Mouse (Mus musculus) limb, embryonic 14.5 days (tissue): ENCODE results near the gene Itgb1bp1. TPM values are rescaled to one million over a fixed set of nuclear protein-coding genes. Genes with fewer than 3 reads are reported as not detected.

Experiments
- ATAC-seq: fragments of 200-750 bp; cut with Nextera tagmentation; 2 replicates; pipeline ENCODE4 v1.8.0; 2017; ENCODE audit warnings: low read depth, moderate number of reproducible peaks, moderate TSS enrichment; ENCODE audit not compliant: low FRiP score
- DNase-seq: peaks from one replicate; pipeline ENCODE4 v3.0.0-alpha.2; 2015; ENCODE audit warnings: low spot score
- H3K27ac ChIP-seq: fragments of 300-500 bp; sonication (generic); replicated peaks from 2 replicates; pipeline ENCODE4 v1.5.1; 2014; ENCODE audit warnings: low read depth, mild to moderate bottlenecking, low read length, moderate library complexity, mixed read lengths
- H3K27me3 ChIP-seq: fragments of 300-500 bp; sonication (generic); 2 replicates; pipeline ENCODE4 v1.6.1; 2014; ENCODE audit warnings: low read length, mixed read lengths; ENCODE audit not compliant: control insufficient read depth, insufficient read depth
- H3K36me3 ChIP-seq: fragments of 300-500 bp; sonication (generic); 2 replicates; pipeline ENCODE4 v1.6.1; 2014; ENCODE audit warnings: mild to moderate bottlenecking, low read length, moderate library complexity, mixed read lengths; ENCODE audit not compliant: control insufficient read depth, insufficient read depth
- H3K4me1 ChIP-seq: fragments of 300-500 bp; sonication (generic); 2 replicates; pipeline ENCODE4 v1.6.1; 2014; ENCODE audit warnings: antibody characterized with exemption, low read length, mixed read lengths; ENCODE audit not compliant: control insufficient read depth, insufficient read depth
- H3K4me2 ChIP-seq: fragments of 300-500 bp; sonication (generic); replicated peaks from 2 replicates; pipeline ENCODE4 v1.6.1; 2014; ENCODE audit warnings: low read depth, mild to moderate bottlenecking, low read length, moderate library complexity; ENCODE audit not compliant: severe bottlenecking
- H3K4me3 ChIP-seq: fragments of 300-500 bp; sonication (generic); replicated peaks from 2 replicates; pipeline ENCODE4 v1.5.1; 2014; ENCODE audit warnings: low read length
- H3K9ac ChIP-seq: fragments of 300-500 bp; sonication (generic); 2 replicates; pipeline ENCODE4 v1.6.1; 2014; ENCODE audit warnings: mild to moderate bottlenecking, low read depth, low read length, moderate library complexity; ENCODE audit not compliant: severe bottlenecking
- H3K9me3 ChIP-seq: fragments of 300-500 bp; sonication (generic); 2 replicates; pipeline ENCODE4 v1.6.1; 2016; ENCODE audit warnings: low read length; ENCODE audit not compliant: control insufficient read depth
- POLR2A ChIP-seq: fragments of 200-500 bp; IDR thresholded peaks from 2 replicates; pipeline ENCODE4 v1.8.0; 2012; ENCODE audit warnings: inconsistent platforms, mild to moderate bottlenecking, moderate library complexity, borderline replicate concordance; ENCODE audit not compliant: insufficient read depth, insufficient read length; ENCODE audit errors: extremely low read depth
- WGBS: fragments of 180-500 bp; shearing (Covaris S2); extraction: QIAGEN DNeasy Blood & Tissue Kit; methylation state at CpG from one replicate; pipeline ENCODE4 v1.1.7; 2014; 5-methylcytosine and 5-hydroxymethylcytosine counted together
- polyA plus RNA-seq, 2 experiments: library from polyadenylated mRNA; depleted of rRNA in 1 of 2; stranded (reverse) in 1 of 2; unstranded in 1 of 2; fragments of >200 nt; fragmentation: Nextera tagmentation in 1 of 2; extraction: Ambion mirVana in 1 of 2; gene quantifications; 2 replicates each; pipeline versions ENCODE4 v1.2.1 to v1.2.3; 2012 to 2014

The Itgb1bp1 gene
- polyA plus RNA-seq, 2 experiments = 27.4 to 62.6 TPM

- Histone ChIP-seq H3K27me3 (no peaks in the 10 kb centered on the region), H3K4me1 (0 out of 2 replicates have a peak, but pooled peaks cover 2% of the 10 kb centered on the region), H3K4me3 (no peak overlapping the region), H3K4me2 (no peak overlapping the region), H3K27ac (no peak overlapping the region), H3K36me3 (peaks cover 15% of the 10 kb centered on the region), H3K9ac (no peak overlapping the region), H3K9me3 (no peaks in the 10 kb centered on the region)
- TF ChIP-seq POLR2A = no peak
- ATAC-seq = no peak
- 78% methylated on average over 8 of the region's 8 CpGs for WGBS
- DNase-seq = no peak
Observed at GRCm38 (mm10) chr12:21225358-21225757, 60.7 kb downstream of the Itgb1bp1 start.

- no peak overlapping the region for H3K27ac ChIP-seq
- no peaks in the 10 kb centered on the region for H3K9me3 ChIP-seq
- TF ChIP-seq POLR2A = no peak
- no peak overlapping the region for H3K4me2 ChIP-seq
- no peaks in the 10 kb centered on the region for H3K27me3 ChIP-seq
- ATAC-seq (no peak), DNase-seq (no peak)
- WGBS = 81% methylated on average over 4 of the region's 4 CpGs
- H3K36me3 ChIP-seq = peaks cover 16% of the 10 kb centered on the region
- H3K4me3 ChIP-seq = no peak overlapping the region
- no peak overlapping the region for H3K9ac ChIP-seq
- 0 out of 2 replicates have a peak, but pooled peaks cover 2% of the 10 kb centered on the region for H3K4me1 ChIP-seq
Observed at GRCm38 (mm10) chr12:21223923-21224322, 62.2 kb downstream of the Itgb1bp1 start.

GRCm38 (mm10) chr12:21220596-21220995 lies 65.5 kb downstream of the Itgb1bp1 start:
- 52% methylated on average over 1 of the region's 1 CpGs for WGBS
- no peak overlapping the region for H3K27ac ChIP-seq
- no peak overlapping the region for H3K4me3 ChIP-seq
- no peaks in the 10 kb centered on the region for H3K27me3 ChIP-seq
- no peak for TF ChIP-seq POLR2A
- H3K4me1 ChIP-seq = no peaks in the 10 kb centered on the region
- ATAC-seq (no peak), DNase-seq (no peak)
- H3K36me3 ChIP-seq = peaks cover 28% of the 10 kb centered on the region
- no peak overlapping the region for H3K9ac ChIP-seq
- no peaks in the 10 kb centered on the region for H3K9me3 ChIP-seq
- no peak overlapping the region for H3K4me2 ChIP-seq

GRCm38 (mm10) chr12:21217776-21218444 lies 68.2 kb downstream of the Itgb1bp1 start:
- Histone ChIP-seq H3K27ac (no peak overlapping the region), H3K4me3 (no peak overlapping the region), H3K4me2 (no peak overlapping the region), H3K9me3 (no peaks in the 10 kb centered on the region), H3K4me1 (no peaks in the 10 kb centered on the region), H3K9ac (no peak overlapping the region), H3K27me3 (no peaks in the 10 kb centered on the region), H3K36me3 (peaks cover 31% of the 10 kb centered on the region)
- no peak for DNase-seq
- WGBS = 70% methylated on average over 11 of the region's 11 CpGs
- no peak for TF ChIP-seq POLR2A
- ATAC-seq = no peak

GRCm38 (mm10) chr12:21214551-21215165 lies 71.4 kb downstream of the Itgb1bp1 start:
- WGBS = 86% methylated on average over 8 of the region's 8 CpGs
- no peak for TF ChIP-seq POLR2A
- DNase-seq (no peak), ATAC-seq (no peak)
- Histone ChIP-seq H3K27ac (no peak overlapping the region), H3K9ac (no peak overlapping the region), H3K4me3 (no peak overlapping the region), H3K36me3 (peaks cover 31% of the 10 kb centered on the region), H3K4me2 (no peak overlapping the region), H3K9me3 (no peaks in the 10 kb centered on the region), H3K4me1 (no peaks in the 10 kb centered on the region), H3K27me3 (no peaks in the 10 kb centered on the region)
